Mouse (Mus musculus) frontal cortex, postnatal 10 days (tissue): ENCODE measurements around the gene Col8a2.

Experiments used
- DNase-seq, 2 experiments: peaks; one replicate each; pipeline ENCODE4 v3.0.0; 2022; ENCODE audit warnings: low spot score in 2 of 2, mixed read lengths in 1 of 2

The Col8a2 gene

DNA sequence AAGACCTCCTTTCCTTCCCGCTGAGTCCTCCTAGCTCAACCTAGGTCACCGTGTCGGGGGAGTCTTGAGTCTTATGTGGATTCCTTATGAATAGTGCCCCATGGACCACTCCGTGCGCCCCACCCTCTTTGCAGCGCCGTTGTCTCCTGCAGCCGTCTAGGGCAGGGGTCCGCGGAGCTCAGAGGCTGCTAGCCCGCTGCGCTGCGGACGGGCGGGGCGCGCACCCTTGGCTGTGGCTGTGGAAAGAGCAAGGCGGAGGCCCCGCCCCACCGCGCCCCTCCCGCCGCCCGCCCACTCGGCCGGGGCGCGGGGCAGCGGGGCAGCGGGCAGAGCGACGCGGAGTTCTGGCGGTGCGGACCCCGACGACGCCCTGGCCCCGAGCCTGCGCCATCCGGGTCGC lies at the start of gene Col8a2:
TSS of gene Col8a2 (plus strand) at position 302 of the 400 bp plus-strand sequence.
- no peak for DNase-seq

- DNase-seq: no peak
Observed at GRCm38 (mm10) chr4:126237721-126238242, 48.8 kb upstream of the Col8a2 start.

- no peak for DNase-seq
Observed at GRCm38 (mm10) chr4:126239862-126240475, 46.6 kb upstream of the Col8a2 start.

GRCm38 (mm10) chr4:126241956-126242355 lies 44.6 kb upstream of the Col8a2 start:
- no peak for DNase-seq

DNA sequence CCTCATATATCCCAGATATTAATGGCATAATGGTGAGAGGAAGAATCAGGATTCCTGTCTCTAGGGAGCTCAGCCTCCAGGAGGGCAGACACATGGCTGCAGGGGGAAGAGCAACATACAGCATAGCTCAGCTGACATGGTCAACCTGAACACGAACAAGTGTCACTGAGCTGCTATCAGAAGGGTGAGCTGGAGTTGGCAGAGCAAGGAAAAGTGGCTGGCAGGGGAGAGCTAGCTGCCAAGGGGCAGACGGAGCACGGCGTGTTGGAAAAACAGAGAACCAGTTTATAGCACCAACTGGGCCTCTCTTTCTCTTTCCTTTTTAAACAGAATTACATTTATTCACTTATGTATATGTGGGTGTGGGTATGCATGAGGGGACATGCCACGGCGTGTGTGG lies 44.1 kb upstream of the Col8a2 start:
- DNase-seq: no peak

DNA sequence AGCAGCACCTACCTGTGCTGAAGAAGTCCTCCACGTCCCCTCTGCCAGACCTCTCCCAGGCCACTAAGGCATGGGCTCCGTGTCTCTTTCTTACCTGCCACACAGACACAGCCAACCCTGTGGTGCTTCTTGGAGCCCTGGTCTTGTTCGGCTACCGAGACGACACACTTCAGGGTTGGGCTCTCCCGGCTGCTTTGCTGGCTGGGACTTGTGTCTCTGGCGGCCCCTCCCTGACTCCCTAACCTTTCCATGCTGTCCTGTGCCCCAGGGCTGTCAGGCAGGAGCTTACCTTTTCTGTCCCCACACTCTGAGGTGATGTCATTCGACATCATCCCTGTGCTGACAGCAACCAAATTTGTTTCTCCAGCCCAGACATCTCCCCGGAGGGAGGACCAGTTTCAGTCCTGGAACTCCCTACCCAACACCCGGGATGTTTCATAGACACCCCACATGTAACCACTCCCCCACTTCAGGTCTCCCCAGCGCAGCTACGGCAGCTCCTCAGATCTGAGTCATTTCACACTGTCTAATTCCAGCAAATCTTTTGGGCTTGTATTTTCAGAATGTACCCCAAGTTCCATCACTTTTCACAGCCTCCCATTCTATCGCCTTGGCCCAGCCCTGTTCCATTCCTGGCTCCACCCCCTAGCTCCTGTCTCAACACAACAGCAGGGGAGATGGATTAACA lies 40.2 kb upstream of the Col8a2 start:
- no peak for DNase-seq

DNA sequence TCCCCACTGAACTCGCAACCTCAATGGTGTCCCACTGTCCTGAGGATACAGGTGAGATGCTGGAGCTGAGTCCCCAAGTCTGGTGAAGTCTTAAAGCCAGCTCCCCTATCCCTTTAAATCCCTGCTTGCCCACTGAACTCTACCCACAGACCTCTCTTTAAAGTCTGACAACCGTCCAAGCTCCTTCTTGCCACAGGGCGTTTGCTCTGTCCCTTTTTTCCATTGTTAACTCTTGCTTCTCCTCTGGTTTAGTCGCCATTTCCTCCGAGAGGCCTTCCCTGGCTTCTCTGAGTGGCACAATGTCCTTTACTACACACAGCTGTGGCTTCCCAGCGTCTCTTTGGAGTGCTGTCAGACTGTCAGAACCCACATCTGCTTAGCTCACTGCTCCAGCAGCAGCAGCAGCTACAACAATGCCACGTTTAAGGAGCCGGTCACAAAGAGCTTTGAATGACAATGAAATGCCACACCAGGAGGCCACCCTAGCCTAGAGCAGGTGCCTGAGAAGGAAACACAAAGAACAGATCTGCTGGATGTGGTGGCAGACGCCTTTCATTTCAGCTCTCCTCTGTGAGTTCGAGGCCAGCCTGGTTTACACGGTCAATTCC lies 38.2 kb upstream of the Col8a2 start:
- no peak for DNase-seq

- no peak for DNase-seq
Observed at GRCm38 (mm10) chr4:126250659-126251058, 35.9 kb upstream of the Col8a2 start.

DNA sequence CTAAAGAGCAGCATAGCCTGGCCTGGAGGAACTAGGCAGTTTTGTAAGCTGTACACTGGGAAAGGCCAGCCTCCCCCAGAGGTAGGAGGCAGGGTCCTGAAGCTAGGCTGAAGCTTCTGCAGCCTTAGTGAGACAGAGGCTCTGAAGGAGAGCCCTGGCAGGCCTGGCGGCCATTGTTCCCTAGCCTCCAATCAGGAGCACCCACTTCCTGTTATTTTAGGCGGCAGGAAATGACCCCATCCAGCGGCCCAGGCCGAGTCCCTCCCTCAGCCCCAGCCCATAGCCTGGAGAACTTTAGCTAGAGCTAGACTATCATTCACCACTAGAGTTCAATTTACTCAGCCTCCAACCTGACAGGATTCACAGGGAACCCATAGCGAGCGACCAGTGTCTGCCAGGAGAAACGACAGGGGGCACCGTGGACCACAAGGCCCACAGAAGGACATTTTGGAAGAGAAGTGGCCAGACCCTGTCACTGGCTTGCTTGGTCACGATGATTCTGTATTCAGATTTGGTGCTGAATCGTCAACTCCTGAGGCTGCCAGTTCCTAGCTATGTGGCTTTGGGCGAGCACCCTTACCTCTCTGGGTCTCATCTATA lies 34.8 kb upstream of the Col8a2 start:
- DNase-seq: no peak

GRCm38 (mm10) chr4:126252411-126253237 lies 34.0 kb upstream of the Col8a2 start:
- no peak for DNase-seq

- no peak for DNase-seq
Observed at GRCm38 (mm10) chr4:126253637-126254272, 32.8 kb upstream of the Col8a2 start.

DNA sequence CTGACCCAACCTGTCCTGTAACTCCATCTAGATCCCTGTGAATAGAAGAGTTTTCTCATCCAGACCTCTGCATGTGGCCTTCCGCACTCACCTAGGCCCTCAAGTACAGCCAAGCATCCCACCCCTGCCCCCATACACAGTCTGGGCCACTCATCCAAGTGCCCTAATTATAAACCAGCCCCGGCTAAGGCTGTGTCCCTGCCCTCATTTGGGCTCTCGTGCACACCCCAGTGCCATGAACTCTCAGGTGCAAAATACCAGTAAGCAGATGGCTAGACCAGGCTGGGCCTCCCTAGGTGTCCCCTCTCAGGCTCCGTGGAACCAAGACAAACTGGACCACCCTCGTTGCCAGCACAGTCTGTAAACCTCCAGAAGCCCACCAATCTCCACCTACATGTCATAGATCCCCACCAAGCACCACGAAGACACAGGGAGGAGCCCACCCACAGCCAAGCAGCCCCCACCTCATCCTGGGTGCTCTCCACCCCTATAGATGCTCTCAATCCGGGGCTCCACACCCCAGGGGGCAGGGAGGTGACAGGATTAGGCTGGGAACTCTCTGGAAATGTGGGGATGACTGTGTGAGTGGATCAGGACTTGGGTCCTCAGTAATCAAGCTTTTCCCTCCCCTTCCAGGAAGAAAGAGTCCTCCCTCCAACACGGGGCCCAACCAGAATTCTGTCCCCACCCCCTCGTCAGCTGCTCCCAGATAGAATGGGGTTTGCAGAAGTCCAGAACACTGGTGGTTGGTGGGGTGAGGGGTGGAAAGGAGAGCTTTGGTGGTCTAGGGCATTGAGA lies 32.1 kb upstream of the Col8a2 start:
- DNase-seq: peak; percentile 63 to 65

GRCm38 (mm10) chr4:126255113-126256001 lies 31.2 kb upstream of the Col8a2 start:
- peak in 1 of 2 experiments; percentile 62 for DNase-seq

DNA sequence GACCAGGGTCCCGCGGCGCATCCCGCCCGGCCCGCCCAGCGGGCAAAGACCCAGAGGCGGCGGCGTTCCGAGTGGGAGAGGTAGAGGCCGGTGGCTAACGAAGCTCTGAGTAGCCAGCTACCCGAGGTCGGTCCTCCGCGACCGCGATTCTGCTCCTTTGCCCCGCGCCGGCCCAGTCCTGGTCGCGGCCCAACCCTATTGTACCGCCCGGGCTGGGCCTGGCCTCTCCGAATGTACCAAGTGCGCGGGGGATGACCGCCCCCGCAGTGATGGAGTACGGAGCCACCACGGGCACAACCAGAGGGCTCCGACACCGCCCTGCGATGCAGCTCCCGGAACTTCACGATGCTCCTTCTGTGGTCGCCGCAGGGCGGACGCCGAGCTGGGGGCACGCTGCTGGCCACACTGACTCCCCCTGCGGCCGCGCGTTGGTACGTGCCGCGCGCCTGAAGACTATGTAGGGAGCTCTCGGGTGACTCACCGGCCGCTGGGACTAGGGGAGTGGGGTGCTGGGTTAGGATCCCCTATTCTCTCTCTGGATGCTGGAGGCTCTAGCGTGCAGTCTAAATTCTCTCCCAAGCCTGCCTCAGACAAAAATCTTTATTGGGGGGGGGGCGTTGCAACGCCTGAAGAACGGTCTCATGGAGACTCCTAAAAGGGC lies 30.3 kb upstream of the Col8a2 start, which contains the start of gene Map7d1:
TSS of gene Map7d1 (minus strand) at position 213 of the 661 bp plus-strand sequence.
- peak; percentile 72 to 82 for DNase-seq

DNA sequence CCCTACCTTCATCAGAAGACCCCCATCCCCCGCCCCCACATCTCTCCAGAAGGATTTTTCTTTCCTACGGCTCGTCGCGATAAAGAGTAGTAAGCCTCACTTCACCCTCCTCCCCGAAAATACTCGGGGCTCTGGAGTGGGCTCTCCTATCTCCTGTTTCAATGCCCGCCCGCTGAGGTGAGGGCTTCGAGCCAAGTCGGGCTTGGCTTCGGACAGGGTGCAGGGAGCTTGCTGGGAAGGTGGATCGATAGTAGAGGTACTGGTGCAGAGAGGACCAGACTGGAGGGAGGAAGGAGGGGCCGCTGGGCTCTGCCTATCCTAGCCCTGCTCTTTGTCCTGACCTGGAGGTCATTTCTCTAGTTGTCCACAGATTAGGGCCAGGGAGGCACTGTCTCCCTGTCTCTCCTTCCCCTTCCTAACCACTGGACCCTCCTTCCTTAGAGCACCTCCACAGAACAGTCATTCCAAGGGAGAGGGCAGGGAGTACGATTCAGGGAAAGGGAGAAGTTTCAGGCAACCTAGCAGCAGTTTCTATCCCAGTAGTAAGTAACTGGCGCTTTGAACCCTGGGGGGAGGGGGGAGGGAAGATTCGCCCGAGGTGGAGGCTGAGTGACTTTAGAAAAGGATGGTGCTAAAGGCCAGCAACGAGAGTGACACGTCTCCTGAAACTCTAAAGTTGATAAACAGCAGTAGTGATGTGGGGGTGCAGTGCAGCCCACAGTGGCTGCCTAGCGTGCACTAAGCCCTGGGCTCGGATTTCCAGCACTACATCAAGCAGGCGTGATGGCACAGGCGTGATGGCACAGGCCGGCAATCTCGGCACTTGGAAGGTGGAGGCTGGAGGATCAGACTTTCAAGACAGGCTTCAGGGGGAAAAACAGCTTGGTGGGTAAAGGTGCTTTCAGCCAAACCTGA lies 29.4 kb upstream of the Col8a2 start:
- DNase-seq: no peak

DNA sequence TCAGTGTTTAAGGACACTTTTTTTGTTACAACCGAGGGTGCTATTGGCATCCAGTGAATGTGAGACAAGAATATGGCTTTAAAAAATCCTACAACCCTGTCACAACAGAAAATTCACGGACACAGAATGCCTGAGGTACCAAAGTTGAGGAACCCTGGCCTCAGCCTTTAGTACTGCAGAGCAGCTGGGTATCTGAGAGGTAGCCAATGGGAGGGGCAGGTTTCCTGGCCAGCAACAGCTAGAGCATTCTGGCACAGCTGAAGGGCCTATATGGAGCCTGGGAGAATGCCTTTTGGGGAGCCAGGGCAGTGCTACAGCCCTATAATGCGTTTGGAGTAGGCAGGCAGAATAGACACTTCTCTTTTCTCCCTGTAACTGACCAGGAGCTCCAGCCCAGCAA lies 27.5 kb upstream of the Col8a2 start:
- no peak for DNase-seq

DNA sequence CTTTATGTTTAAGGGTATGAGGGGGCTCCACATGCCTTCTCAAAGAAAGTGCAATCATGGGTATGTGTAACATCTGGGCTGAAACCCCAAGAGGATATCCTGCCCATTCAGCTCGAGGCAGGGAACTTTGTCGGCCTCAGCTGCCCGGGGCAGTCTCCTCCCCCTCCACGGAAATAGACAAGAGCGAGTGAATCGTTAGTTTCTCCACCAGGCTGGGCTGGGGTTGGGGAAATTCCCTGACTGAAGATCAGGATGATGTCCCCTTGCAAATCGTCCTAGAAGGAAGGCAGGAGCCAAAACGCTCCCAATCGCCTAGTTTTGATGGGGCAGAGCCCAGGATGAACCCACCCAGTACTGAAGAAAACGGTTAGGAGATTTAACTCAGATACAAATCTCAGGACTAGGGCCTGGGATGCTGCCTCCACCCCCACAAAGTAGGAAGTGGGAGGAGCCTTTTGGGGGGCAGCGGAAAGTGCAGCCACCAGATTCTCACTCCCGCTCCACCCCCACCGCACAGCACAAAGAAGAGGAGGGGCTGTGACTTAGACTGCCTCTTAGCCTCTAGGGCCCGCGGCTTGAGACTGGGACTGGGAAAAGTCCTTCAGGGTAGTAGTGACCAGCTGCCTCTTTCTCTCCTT lies 27.0 kb upstream of the Col8a2 start:
- DNase-seq: no peak
